Mouse (Mus musculus) intestine, postnatal 0 days (tissue): ENCODE data around the gene Pnmal1. TPM values are rescaled to one million over a fixed set of nuclear protein-coding genes. Genes with fewer than 3 reads are reported as not detected.
A peak's percentile ranks its signal among the peaks of the same experiment; 100 is the strongest.

Experiments used
- ATAC-seq: fragments of 200-750 bp; cut with Nextera tagmentation; 2 replicates; pipeline ENCODE4 v1.8.0; 2017; ENCODE audit warnings: mild to moderate bottlenecking, moderate TSS enrichment, moderate library complexity
- H3K27ac ChIP-seq: fragments of 300-500 bp; sonication (generic); 2 replicates; pipeline ENCODE4 v1.5.1; 2014; ENCODE audit warnings: mild to moderate bottlenecking, low read depth, low read length, moderate library complexity
- H3K27me3 ChIP-seq: fragments of 300-500 bp; sonication (generic); replicated peaks from 2 replicates; pipeline ENCODE4 v1.6.1; 2014; ENCODE audit warnings: low read length, mixed read lengths; ENCODE audit not compliant: control insufficient read depth, insufficient read depth
- H3K36me3 ChIP-seq: fragments of 300-500 bp; sonication (generic); 2 replicates; pipeline ENCODE4 v1.6.1; 2014; ENCODE audit warnings: mild to moderate bottlenecking, moderate library complexity; ENCODE audit not compliant: control insufficient read depth, insufficient read depth
- H3K4me1 ChIP-seq: fragments of 300-500 bp; sonication (generic); replicated peaks from 2 replicates; pipeline ENCODE4 v1.6.1; 2014; ENCODE audit warnings: antibody characterized with exemption, low read length, mixed read lengths; ENCODE audit not compliant: control insufficient read depth, insufficient read depth
- H3K4me2 ChIP-seq: fragments of 300-500 bp; sonication (generic); replicated peaks from 2 replicates; pipeline ENCODE4 v1.6.1; 2014; ENCODE audit warnings: low read depth, mild to moderate bottlenecking, moderate library complexity
- H3K4me3 ChIP-seq: fragments of 300-500 bp; sonication (generic); 2 replicates; pipeline ENCODE4 v1.5.1; 2014; ENCODE audit warnings: low read depth, low read length
- H3K9ac ChIP-seq: fragments of 300-500 bp; sonication (generic); 2 replicates; pipeline ENCODE4 v1.6.1; 2014; ENCODE audit warnings: mild to moderate bottlenecking, low read depth, low read length
- H3K9me3 ChIP-seq: fragments of 300-500 bp; sonication (generic); 2 replicates; pipeline ENCODE4 v1.6.1; 2016; ENCODE audit warnings: mixed run types; ENCODE audit not compliant: control insufficient read depth
- CTCF ChIP-seq: sonication (generic); IDR thresholded peaks from 2 replicates; pipeline ENCODE4 v1.5.1; 2016; ENCODE audit warnings: low read depth, mild to moderate bottlenecking, control low read depth, antibody characterized with exemption, moderate library complexity
- WGBS: fragments of 180-500 bp; shearing (Covaris S2); extraction: QIAGEN DNeasy Blood & Tissue Kit; methylation state at CpG from one replicate; pipeline ENCODE4 v1.1.7; 2014; 5-methylcytosine and 5-hydroxymethylcytosine counted together
- polyA plus RNA-seq: library from polyadenylated mRNA; unstranded; fragments of >200 nt; fragmentation: Nextera tagmentation; extraction: Ambion mirVana; gene quantifications from 2 replicates; pipeline ENCODE4 v1.2.1, GENCODE M21; 2015

Pnmal1 gene
- polyA plus RNA-seq, 1 experiment from 2014 or later: 2.2 TPM

DNA sequence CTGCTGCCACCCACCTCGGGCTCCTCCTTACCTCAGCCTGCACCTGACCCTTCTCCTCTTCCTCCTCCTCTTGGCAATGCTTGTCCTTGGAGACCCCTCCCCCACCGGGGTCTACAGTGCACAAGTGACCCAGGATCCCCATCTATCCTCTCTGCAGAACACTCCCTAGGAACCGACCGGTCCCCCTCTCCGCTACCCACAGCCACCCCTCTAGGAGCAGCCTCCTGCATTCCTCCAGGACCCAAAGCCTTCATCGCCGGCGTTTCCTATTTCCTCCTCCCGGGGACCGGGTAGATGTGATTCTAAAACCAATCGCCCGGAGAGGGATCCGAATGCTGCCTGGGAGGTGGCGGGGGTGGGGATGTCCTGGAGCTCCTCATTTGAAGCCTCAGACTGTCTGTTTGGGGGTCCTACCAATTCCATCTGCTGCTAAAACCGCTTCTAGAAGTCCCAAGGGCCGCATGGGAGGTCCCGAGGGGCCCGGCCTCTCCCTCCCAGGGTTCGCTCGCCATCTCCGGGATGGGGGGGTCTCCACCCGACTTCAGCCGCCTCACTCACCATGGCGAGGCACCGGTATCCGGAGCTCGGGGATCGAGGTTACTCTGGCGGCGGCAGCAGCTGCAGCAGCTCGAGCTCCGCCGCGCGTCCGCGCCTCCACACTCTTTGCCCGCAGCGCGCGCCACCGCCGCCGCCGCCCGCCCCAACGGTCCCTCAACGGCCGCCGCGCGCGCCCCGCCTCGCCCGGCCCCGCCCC, 36.0 kb upstream of the Pnmal1 start:
- peaks cover 9% of the 10 kb centered on the region; the same call in 1 of the 2 replicates for H3K4me1 ChIP-seq
- no peak for TF ChIP-seq CTCF
- no peaks in the 10 kb centered on the region for H3K27me3 ChIP-seq
- peak overlapping the region; percentile 91 for H3K4me3 ChIP-seq
- peak overlapping the region; percentile 94 for H3K27ac ChIP-seq
- WGBS: under 1% methylated on average over 54 of the region's 57 CpGs
- peak overlapping the region; percentile 84 for H3K4me2 ChIP-seq
- peaks cover 6% of the 10 kb centered on the region; the same call in 1 of the 2 replicates for H3K36me3 ChIP-seq
- peak overlapping the region; percentile 80 for H3K9ac ChIP-seq
- no peak for ATAC-seq
- H3K9me3 ChIP-seq: no peaks in the 10 kb centered on the region

DNA sequence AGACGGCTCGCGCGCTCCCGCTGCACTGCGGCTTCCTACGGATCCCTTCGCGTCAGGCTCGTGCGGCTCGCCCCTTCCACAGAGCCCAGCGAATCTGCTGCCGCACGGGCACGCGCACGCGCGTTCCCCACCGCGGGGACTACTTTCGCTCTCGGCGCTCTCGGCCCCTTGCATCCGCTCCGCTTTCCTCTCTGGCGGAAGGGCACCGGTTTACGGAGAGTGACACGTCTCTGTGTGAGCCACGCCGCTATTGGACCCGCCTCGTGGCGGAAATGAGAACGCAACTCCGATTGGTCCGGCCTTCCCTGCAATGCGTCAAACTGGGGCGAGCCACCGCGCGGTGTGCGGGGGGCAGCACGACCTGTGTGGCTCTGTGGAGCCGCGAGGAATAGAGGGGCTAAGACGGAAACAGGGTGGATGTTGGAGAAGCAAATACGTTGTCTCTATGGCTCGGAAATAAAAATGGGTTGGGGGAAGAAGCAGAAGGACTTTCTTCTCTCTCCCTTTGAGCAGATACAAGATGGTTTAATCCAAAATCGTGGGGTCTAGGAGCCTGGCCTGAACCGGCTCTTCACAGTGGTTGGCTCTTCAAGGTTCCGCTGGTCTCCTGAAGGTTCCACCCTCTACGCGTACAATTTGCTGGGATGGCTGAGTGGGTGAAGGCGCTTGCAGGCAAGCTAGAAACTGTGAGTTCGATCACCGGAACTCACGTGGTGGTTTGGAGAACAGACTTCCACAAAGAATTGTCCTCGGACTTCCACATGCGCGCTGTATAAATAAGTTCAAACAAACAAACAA, 35.2 kb upstream of the Pnmal1 start, which contains the start of gene Calm3:
TSS of gene Calm3 (minus strand) at position 78 of the 798 bp plus-strand sequence.
- 2% methylated on average over 63 of the region's 64 CpGs for WGBS

GRCm38 (mm10) chr7:16928341-16928740, 31.1 kb upstream of the Pnmal1 start:
- Histone ChIP-seq H3K4me1 (no peaks in the 10 kb centered on the region), H3K4me2 (no peak overlapping the region), H3K27ac (no peak overlapping the region), H3K36me3 (no peaks in the 10 kb centered on the region), H3K9ac (no peak overlapping the region), H3K27me3 (no peaks in the 10 kb centered on the region), H3K9me3 (no peaks in the 10 kb centered on the region), H3K4me3 (no peak overlapping the region)
- 42% methylated on average over 2 of the region's 2 CpGs for WGBS
- no peak for ATAC-seq
- peak; percentile 19; the same call in 1 of the 2 replicates for TF ChIP-seq CTCF

More for the DNA sequence above, 35.2 kb upstream of the Pnmal1 start, which contains the start of gene Calm3:
- Histone ChIP-seq H3K36me3 (no peaks in the 10 kb centered on the region; the same call in 1 of the 2 replicates), H3K4me2 (peak within 1 kb of the TSS; percentile 84), H3K27ac (peak within 1 kb of the TSS; percentile 94), H3K4me3 (peak within 1 kb of the TSS; percentile 91), H3K9ac (peak within 1 kb of the TSS; percentile 80), H3K27me3 (no peaks in the 10 kb centered on the region), H3K4me1 (peaks cover 9% of the 10 kb centered on the region; the same call in 1 of the 2 replicates), H3K9me3 (no peaks in the 10 kb centered on the region)
- peak; percentile 45 for TF ChIP-seq CTCF
- ATAC-seq: peak; percentile 93

GRCm38 (mm10) chr7:16930850-16931249, 28.6 kb upstream of the Pnmal1 start:
- Histone ChIP-seq H3K4me3 (no peak overlapping the region), H3K27me3 (no peaks in the 10 kb centered on the region), H3K9ac (no peak overlapping the region), H3K9me3 (no peaks in the 10 kb centered on the region), H3K4me1 (no peaks in the 10 kb centered on the region), H3K36me3 (no peaks in the 10 kb centered on the region), H3K27ac (no peak overlapping the region), H3K4me2 (no peak overlapping the region)
- TF ChIP-seq CTCF: peak; percentile 82
- 2% methylated on average over 1 of the region's 1 CpGs for WGBS
- ATAC-seq: no peak; the same call in 1 of the 2 replicates

DNA sequence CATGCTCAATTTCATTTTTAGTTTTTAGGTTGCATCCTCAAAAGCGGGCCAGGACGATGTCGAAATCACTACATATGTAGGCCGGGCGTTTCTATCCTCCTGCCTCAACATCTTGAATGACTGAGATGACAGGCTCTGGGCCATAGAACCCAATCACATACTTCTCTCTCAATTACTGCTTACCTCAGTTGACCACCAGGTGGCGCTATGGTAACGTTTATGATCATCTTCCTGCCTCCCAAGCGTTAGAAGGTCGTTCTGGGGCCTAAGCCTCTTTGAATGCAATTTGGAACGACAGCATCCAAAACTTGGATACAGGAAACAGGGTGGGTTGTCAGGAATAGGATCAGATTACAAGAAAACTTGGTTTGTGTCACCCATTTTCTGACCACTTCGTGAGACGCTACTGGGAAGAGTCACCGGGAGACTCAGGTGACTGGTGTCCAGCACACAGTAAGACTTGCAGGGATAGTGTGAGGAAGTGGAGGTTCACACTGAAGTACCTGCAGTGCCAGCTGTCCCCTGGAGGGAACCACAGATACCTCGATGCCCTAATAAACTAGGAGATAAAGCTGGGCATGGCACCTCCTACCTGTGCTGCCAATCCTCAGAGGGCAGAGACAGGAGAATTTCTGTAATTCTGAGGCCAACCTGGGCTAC, 27.4 kb upstream of the Pnmal1 start:
- Histone ChIP-seq H3K4me3 (no peak overlapping the region), H3K27ac (no peak overlapping the region), H3K9me3 (no peaks in the 10 kb centered on the region), H3K36me3 (no peaks in the 10 kb centered on the region), H3K27me3 (no peaks in the 10 kb centered on the region), H3K9ac (no peak overlapping the region), H3K4me2 (no peak overlapping the region), H3K4me1 (no peaks in the 10 kb centered on the region)
- WGBS: 19% methylated on average over 14 of the region's 14 CpGs
- TF ChIP-seq CTCF: peak; percentile 93
- peak; percentile 41; the same call in 1 of the 2 replicates for ATAC-seq
